Mouse (Mus musculus) T-helper 1 cell (primary cell): ENCODE measurements at regions not wholly inside any gene's neighbourhood (a gene's known extent, or its start where the extent isn't known, plus 50 kb on each side); places are given as distances from the start of the nearest gene placed in this dataset.

ENCODE experiments used
- in situ Hi-C: fragments of 300-600 bp; cut with MboI, MseI; formaldehyde crosslinking; loops from one replicate; pipeline ENCODE4 v1.15.1; 2025; ENCODE audit warnings: high pct_unique_total_duplicates

DNA sequence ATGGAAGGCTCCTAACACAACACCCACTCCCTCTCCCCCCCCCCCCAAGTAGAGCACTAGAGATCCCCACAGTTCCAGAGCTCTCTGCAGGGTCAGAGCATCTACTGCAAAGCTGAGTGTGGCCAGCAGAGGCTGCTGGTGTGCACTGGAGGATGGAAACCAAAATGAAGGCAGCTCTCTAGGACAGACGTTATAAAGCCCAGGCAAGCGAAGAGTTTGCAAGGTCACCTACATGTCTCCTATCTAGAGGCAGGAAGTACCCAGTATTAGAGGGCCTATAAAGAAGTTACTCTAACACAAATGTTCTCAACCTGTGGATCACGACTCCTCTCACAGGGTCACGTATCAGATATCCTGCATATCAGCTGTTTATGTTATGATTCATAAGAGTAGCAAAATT is 125.1 kb upstream of the Thumpd2 start:
- in situ Hi-C loops, result loop anchor here (10.0 kb wide), 1 partner anchor 1775 kb away; no protein-coding TSS in a partner anchor

DNA sequence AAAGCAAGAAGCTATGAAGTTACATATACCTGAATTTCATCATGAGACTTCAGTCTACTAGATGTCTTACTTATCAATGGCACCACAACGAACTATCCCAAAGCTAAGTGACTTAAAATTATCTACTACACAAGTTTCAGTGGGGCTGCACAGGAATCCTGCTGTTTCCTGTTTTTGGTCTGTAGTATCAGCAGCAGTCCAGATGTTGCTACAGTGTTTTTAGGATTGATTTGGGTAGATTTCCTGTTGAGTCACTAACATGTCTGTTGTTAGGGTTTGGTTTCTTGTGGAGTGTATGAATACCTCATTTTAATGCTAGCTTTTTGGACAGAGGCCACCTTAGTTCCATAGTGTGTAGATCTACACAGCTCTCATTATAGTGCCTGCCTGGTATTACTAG is 120.8 kb upstream of the Thumpd2 start:
- in situ Hi-C loops, result no loop called here

DNA sequence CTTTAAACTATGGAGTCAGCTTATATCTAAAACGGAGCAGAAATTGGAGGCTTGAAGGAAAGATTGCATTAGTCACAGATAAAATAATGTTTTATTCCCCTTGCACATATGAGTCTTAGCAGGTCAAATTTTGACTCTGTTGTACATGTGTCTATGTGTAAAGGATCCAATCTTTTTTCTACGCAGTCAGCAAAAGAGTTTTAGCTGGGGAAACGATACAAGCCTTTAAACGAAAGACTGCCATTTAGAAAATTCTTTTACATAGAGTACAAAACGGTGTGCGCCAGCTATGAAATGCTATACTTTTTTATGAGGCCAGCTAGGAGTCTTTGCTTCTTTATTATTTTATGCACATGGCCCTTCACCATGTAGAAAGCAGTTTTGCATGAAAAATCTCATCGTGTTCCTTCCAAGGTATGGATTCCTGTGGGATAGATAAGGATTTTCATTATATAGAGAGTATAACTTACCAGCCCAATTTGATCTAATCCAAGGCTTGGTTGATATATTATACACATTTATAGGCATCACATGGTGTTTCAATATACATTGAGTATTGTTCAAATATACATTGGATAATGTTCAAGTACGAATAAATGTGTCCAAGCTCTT is 116.0 kb upstream of the Thumpd2 start:
- in situ Hi-C loops, result no loop called here

DNA sequence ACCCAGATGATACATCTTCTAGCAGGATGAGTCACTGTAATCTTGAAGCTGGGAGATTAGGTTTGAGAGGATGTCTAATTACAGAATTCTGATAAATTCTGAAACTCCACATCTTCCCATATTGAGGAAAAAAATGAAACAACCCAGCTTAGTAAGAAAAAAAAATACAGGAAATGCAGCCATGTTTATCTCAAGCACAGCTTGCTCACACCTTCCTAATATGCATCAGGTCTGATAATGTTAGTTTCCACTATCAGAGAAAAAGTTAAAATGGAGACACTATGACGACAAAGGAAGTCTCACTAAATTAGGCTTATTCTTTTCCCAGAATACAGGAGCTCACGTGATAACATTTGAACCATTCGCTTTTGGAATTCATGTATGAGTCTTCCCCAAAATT is 111.4 kb upstream of the Thumpd2 start:
- in situ Hi-C loops, result no loop called here

DNA sequence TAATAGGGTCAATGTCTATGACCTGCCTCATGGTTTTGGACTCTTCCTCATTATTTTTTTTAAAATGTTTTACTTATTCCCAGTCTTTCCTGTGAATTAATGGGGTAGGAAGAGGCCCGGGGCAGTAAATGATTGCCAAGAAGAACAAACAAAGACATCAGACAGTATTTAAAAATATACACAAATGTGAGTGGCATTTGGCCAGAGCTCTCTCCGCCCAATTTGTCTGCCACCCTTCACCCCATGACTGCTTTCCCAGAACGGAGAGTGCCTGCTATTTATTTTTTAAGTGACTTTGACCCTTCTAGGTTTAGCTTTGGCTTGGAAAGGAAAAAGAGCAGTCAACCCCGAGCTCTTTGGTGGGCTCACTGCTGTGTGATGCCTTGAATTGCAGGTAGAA is 111.0 kb upstream of the Thumpd2 start:
- in situ Hi-C loops, result no loop called here

DNA sequence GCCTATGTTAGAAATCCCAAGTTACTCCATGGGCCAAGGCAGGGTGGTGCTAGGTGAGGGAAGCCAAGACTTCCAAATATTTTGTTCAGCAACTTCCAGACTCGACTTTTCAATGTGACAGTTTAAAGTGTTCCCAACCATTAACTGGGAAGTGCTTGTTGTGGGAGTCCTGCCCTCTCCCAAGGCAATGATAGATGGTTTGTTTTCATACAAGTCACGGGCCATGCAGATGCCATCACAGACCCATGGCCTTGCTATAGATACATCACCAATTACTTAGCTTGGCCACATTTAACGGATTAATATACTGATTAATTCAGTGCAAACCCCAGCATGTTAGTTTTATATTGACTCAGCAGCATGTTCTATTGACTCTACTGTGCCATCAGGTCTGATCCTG is 108.1 kb upstream of the Thumpd2 start:
- in situ Hi-C loops, result no loop called here

DNA sequence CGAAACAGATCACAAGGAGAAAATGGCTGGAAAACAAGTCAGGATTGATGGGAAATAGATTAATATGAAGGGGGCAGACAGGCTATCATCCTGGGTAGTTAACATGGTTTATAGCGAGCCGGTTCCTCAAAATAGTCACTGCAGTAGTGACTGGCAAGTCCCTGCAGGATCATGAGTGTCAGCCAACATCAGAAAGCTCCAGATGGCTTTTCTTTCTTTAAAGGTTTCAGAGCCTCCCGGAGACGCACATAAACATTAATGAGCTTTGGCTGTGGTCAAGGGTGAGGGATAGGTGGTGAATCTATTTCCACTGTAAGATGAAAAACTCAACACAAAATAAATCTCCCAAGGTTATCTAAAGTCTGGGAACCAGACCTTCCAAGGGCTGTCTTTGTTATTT is 104.2 kb upstream of the Thumpd2 start:
- in situ Hi-C loops, result no loop called here

DNA sequence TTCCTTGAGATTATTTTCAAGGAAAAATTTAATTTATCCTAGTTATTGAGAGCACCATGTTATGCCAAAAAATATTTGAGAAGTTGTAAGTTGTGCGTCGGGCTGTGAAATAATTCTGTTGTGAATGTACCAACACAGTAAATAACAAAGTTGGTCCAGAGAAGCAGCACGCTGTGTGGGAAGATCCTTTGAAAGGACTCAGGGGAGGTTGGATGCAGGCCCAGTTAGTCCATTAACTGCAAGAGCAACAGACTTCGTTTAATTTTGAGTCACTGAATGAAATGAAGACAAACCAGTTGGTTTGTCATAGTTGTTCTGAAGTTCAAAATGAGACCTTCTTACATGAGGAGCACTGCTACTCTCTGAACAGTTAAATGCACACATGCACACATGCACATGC is 85.8 kb upstream of the Thumpd2 start:
- in situ Hi-C loops, result no loop called here

DNA sequence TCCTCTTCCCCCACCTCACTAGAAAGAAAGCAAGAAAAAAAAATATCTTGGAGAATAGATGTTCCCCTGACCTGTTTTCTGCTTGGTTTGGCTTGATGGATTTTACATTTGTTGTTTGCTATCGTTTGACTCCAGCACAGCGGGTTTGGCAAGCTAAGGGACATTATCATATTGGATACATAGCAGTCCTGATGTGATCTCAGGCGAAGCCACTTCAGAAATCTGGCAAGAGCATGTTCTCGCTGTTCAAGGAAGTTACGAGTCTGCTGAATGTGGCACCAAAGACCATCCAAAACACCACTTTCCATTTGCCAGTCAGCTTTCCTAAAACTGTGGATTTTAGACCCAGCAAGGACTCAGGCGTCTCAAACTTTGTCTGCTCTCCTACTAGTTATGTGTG is 69.8 kb upstream of the Thumpd2 start:
- in situ Hi-C loops, result no loop called here

DNA sequence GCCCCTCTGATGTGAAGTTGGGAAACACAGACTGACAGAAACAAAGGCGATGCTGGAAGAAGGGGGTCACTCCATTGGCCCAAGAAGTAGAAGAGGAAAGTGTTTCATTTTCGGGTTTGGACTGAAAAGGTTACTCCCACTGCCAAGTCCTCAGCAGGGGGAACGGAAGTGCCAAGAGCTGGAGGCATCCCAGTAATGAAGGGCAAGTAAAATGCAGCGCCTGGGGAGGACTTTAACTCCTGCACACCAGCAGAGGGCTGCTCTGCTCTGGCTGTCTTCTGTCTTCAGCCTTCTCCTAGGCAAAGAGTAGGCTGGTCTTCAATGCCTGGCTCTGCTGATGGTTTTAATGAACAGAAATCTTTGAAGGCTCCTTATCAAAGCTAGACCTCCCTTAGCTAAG is 68.3 kb upstream of the Thumpd2 start:
- in situ Hi-C loops, result no loop called here
